Mouse (Mus musculus) adrenal gland, postnatal 25 days (tissue): ENCODE data around the gene Rtn2. TPM values are rescaled to one million over a fixed set of nuclear protein-coding genes. Genes with fewer than 3 reads are reported as not detected.
A peak's percentile ranks its signal among the peaks of the same experiment; 100 is the strongest.

Experiments
- DNase-seq: peaks from one replicate; pipeline ENCODE4 v3.0.0; 2021; ENCODE audit warnings: mixed read lengths
- total RNA-seq: library from RNA; stranded (reverse); gene quantifications from 2 replicates; pipeline ENCODE4 v1.2.3, GENCODE M21; 2021

Rtn2 gene
- total RNA-seq, 1 experiment from 2014 or later, result 5.3 TPM

DNA sequence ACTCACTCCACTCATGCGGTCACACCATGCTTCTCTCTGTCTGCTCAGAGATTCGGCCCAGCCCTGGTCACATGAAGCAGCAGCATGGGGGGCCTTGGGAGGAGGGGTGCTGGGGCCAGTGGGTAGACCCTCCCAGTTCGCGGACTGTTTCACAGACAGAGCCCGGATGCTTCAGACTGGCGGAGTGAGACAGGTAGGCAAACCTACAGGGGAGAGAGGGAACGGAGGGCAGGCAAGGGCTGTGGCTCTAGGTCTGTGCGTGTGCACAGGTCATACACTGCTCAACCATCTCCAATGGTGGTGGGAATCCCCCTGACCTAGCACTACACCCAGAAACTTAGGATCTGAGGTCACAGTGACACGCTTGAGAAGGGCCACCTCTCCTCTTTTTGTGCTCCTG, 37.0 kb downstream of the Rtn2 start:
- DNase-seq, result no peak

GRCm38 (mm10) chr7:19319906-19320305, 37.5 kb downstream of the Rtn2 start:
- DNase-seq, result peak; percentile 97

- no peak for DNase-seq
Observed at GRCm38 (mm10) chr7:19320637-19321036, 38.2 kb downstream of the Rtn2 start.

DNA sequence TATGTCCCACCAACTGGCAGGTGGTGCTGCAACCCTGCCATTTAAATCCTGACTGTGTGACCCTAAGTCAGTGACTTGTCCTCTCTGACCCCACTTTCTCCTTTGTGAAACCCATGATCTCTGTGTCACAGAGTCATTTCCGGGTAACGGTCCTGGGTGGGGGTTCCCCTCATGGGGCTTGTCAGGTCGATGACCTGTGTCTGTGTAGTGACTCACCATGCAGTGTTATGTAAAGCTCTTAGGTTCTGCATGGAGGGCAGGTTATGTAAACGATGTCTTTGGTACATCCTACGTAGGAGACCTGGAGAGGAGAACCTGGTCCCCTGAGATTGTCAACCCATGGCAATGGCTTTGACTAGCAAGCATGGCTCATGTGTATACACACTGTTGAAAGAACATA, 39.0 kb downstream of the Rtn2 start:
- no peak for DNase-seq

- no peak for DNase-seq
Observed at GRCm38 (mm10) chr7:19322489-19322888, 40.1 kb downstream of the Rtn2 start.

- DNase-seq, result no peak
Observed at GRCm38 (mm10) chr7:19324221-19324620, 41.8 kb downstream of the Rtn2 start.

DNA sequence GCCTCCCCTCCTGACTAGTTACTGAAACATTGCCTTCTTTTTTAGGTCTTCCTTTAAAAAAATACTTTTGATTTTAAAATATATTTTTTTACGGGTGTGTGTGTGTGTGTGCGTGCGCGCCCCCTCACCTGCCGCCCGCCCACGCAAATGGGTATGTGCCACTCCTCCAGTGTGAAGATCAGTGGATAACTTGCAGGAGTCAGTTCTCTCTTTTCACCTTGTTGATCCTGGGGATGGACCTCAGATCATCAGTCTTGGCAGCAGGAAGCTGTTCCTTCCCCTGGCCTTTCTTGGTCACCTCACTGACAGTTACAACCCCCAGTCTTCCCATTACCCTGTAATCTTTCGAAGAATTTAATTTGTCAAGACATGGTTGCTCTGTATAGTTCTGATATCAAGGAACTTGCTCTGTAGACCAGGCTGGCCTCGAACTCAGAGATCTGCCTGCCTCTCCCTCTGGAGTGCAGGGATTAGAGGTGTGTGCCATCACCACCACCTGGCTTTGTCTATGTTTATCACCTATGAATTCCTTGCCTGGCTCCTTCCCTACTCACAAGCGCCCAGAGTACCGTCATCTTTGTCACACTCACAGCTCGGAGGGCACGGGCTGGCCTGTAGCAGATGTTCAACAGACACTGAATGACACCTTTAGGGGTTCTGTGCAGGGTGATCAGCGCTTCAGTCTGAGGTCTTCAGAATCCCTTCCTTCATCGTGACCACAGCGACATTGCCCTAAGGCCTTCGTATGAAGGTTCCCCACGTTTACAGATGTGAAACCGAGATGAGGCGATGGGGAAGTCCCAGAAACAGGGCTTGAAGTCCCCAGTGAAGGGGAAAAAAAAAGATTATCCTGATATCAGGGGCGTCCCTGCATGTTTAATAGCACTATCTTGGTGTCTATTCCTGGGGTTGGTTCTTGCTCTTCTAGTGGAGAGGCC, 43.1 kb downstream of the Rtn2 start:
- DNase-seq, result no peak

GRCm38 (mm10) chr7:19326359-19326758, 43.9 kb downstream of the Rtn2 start:
- peak; percentile 90 for DNase-seq

DNA sequence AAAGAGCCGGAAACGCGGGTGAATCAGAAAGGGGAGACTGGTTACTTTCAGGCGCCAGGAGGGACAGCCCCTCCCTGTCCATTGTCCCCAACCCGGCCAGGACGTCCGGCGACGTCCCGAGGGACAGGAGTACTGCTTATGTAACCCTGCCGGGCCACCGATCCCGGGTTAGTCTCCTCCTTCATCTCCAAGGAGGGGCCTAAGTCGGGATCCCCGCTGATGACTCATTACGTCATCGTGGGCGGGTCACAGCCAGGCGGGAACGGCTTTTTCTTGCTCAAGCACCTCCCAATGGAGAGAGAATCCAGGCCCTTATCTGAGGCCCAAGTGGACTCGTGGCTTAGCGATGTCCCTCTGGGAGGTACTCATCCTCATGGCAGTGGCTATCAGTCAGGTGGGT, 44.7 kb downstream of the Rtn2 start:
- DNase-seq, result peak; percentile 91

GRCm38 (mm10) chr7:19327782-19328181, 45.4 kb downstream of the Rtn2 start:
- DNase-seq, result no peak

DNA sequence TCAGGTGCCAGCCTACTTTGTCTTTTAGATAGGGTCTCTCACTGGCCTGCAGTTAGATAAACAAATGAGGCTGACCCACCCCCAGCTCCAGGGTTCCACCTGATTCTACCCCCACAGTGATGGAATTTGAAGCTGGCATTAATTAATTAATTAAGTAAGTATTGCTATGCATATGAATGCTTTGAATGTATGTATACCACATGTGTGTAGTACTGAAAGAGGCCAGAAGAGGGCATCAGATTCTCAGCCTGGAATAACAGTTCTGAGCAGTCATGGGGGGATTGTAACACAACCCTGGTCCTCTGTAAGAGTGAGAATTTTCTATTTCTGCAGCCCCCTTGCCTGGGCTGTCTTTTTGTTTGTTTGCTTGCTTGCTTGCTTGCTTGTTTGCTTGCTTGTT, 46.0 kb downstream of the Rtn2 start:
- no peak for DNase-seq

- DNase-seq, result no peak
Observed at GRCm38 (mm10) chr7:19331910-19332309, 49.5 kb downstream of the Rtn2 start.

DNA sequence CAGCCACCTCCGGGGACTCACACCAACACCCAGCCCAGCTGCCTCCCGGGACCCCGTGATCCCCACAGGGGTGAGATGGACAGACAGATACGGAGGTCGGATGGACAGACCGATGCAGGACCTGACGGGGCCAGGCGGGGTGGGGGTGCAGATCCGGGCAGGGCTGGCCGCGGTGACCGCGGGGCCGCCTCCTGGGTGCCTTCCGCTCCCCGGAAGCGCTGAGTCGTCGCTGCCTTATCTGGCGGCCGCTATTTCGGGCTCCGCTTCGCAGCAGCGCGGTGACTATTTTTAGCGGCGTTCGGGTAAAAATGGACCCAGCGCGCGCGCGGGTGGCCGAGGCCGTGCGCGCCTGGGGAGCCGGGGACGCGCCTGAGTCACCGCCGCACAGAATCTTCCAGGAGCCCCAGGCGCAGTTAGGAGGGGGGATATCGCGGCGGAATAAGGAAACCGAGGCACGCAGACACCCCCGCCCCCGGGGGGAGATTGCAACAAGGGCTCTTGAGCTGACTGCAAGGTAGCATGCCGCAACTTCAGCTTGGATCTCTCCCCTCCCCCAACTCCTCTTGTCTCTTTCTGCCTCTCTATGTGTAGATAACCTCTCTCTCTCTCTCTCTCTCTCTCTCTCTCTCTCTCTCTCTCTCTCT, 50.4 kb downstream of the Rtn2 start:
- peak; percentile 86 for DNase-seq

DNA sequence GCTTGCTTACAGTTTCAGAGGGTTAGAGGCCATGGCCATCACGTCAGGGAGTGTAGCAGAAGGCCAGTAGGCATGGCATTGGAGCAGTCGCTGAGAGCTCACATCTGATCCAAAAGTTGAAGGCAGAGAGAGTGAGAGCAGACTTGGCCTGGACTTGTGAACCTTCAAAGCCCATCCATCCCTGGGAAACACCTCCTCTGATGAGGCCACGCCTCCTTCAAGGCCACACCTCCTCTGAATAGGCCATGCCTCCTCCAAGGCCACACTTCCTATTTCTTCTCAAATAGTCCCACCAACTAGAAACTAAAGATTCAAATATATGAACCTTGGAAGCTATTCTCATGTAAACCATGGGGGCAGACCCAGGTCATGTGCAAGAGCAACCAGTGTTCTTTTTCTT, 53.2 kb downstream of the Rtn2 start:
- no peak for DNase-seq

GRCm38 (mm10) chr7:19337122-19337521, 54.7 kb downstream of the Rtn2 start:
- no peak for DNase-seq

- DNase-seq, result no peak
Observed at GRCm38 (mm10) chr7:19338060-19338459, 55.6 kb downstream of the Rtn2 start.

DNA sequence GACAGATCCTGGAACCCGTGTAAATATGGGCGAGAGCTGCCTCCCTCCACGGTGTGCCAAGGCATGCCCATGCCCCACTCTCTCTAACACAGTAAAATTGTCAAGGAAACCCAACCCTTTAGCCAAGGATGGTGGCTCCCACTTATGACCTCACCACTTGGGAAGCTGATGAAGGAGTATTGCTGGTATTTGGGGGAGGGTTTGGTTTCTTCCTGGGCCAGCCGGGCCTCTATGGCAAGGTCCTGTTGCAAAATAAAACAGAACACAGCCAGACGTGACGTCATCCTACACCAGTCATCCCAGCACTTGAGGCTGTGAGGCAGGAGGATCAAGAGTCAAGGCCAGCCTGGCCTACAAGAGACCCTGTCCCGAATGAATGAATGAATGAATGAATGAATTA, 56.2 kb downstream of the Rtn2 start:
- DNase-seq, result no peak

DNA sequence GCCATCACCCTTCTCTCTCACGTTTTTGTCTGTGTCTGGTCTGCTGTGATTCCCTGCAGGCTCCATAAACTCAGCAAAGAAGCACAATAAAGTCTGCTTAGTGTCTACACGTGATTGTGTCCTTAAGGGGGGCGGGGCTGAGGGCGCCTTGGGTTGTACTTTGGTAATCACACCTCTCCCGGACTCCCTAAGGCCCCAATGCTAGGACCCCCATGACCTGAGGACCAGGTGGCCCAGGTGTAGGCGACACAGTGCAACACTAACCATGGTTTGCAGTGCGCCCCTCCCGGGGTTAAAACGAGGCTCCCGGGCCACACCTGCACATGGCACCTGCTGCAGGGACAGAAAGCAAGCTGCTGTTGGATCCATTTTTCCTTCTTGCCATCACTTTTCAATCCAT, 58.8 kb downstream of the Rtn2 start:
- no peak for DNase-seq

- DNase-seq, result no peak
Observed at GRCm38 (mm10) chr7:19341761-19342409, 59.5 kb downstream of the Rtn2 start.

- peak; percentile 83 for DNase-seq
Observed at GRCm38 (mm10) chr7:19342481-19343027, 60.1 kb downstream of the Rtn2 start.

GRCm38 (mm10) chr7:19343210-19343808, 60.9 kb downstream of the Rtn2 start:
- DNase-seq, result peak; percentile 75

- DNase-seq, result no peak
Observed at GRCm38 (mm10) chr7:19344237-19344847, 61.9 kb downstream of the Rtn2 start, which contains the start of gene Ercc1. Gene Ercc1, plus strand, starts transcription at chr7:19344778.
